Mouse (Mus musculus) heart, embryonic 14.5 days (tissue): ENCODE results near the gene Atg7. TPM values are rescaled to one million over a fixed set of nuclear protein-coding genes. Genes with fewer than 3 reads are reported as not detected.

Experiments
- ATAC-seq: fragments of 200-750 bp; cut with Nextera tagmentation; 2 replicates; pipeline ENCODE4 v1.8.0; 2017; ENCODE audit warnings: low read depth, moderate TSS enrichment; ENCODE audit not compliant: insufficient number of reproducible peaks, insufficient read depth, low FRiP score
- H3K27ac ChIP-seq, 2 experiments: fragments of 200-500 bp in 1 of 2; fragments of 300-500 bp in 1 of 2; sonication (generic) in 1 of 2; replicated peaks in 1 of 2; 2 replicates each; pipeline ENCODE4 v1.5.1; 2012 to 2014; ENCODE audit warnings: low read depth in 2 of 2, low read length in 2 of 2, control low read depth in 1 of 2, mild to moderate bottlenecking in 1 of 2, mixed read lengths in 1 of 2; ENCODE audit not compliant: control insufficient read depth in 1 of 2, insufficient read depth in 1 of 2
- H3K27me3 ChIP-seq: fragments of 300-500 bp; sonication (generic); 2 replicates; pipeline ENCODE4 v1.6.1; 2014; ENCODE audit warnings: mild to moderate bottlenecking, low read length, control low read depth; ENCODE audit not compliant: control insufficient read depth, insufficient read depth
- H3K36me3 ChIP-seq: fragments of 300-500 bp; sonication (generic); 2 replicates; pipeline ENCODE4 v1.6.1; 2014; ENCODE audit warnings: mild to moderate bottlenecking, control low read depth, low read length, mixed read lengths; ENCODE audit not compliant: control insufficient read depth, insufficient read depth
- H3K4me1 ChIP-seq, 2 experiments: fragments of 200-500 bp in 1 of 2; fragments of 300-500 bp in 1 of 2; sonication (generic) in 1 of 2; 2 replicates each; pipeline ENCODE4 v1.6.1; 2012 to 2014; ENCODE audit warnings: low read length in 2 of 2, control low read depth in 1 of 2, mixed read lengths in 1 of 2; ENCODE audit not compliant: control insufficient read depth in 2 of 2, insufficient read depth in 2 of 2
- H3K4me2 ChIP-seq: fragments of 300-500 bp; sonication (generic); 2 replicates; pipeline ENCODE4 v1.6.1; 2014; ENCODE audit warnings: mild to moderate bottlenecking, low read length
- H3K4me3 ChIP-seq, 2 experiments: fragments of 200-500 bp in 1 of 2; fragments of 300-500 bp in 1 of 2; sonication (generic) in 1 of 2; 2 replicates each; pipeline ENCODE4 v1.5.1; 2012 to 2014; ENCODE audit warnings: low read length in 2 of 2, mild to moderate bottlenecking in 2 of 2, control low read depth in 1 of 2, low read depth in 1 of 2, moderate library complexity in 1 of 2; ENCODE audit not compliant: control insufficient read depth in 1 of 2, insufficient read depth in 1 of 2
- H3K9ac ChIP-seq: fragments of 300-500 bp; sonication (generic); 2 replicates; pipeline ENCODE4 v1.6.1; 2014; ENCODE audit warnings: mild to moderate bottlenecking, low read length
- H3K9me3 ChIP-seq: fragments of 300-500 bp; sonication (generic); 2 replicates; pipeline ENCODE4 v1.6.1; 2016; ENCODE audit warnings: low read length, control low read depth; ENCODE audit not compliant: control insufficient read depth
- WGBS: fragments of 180-500 bp; shearing (Covaris S2); extraction: QIAGEN DNeasy Blood & Tissue Kit; methylation state at CpG from one replicate; pipeline ENCODE4 v1.1.7; 2014; 5-methylcytosine and 5-hydroxymethylcytosine counted together
- polyA plus RNA-seq: library from polyadenylated mRNA; unstranded; fragments of >200 nt; fragmentation: Nextera tagmentation; extraction: Ambion mirVana; gene quantifications from 2 replicates; pipeline ENCODE4 v1.2.1, GENCODE M21; 2014

The Atg7 gene
- polyA plus RNA-seq, 1 experiment from 2014 or later = 18.1 TPM

DNA sequence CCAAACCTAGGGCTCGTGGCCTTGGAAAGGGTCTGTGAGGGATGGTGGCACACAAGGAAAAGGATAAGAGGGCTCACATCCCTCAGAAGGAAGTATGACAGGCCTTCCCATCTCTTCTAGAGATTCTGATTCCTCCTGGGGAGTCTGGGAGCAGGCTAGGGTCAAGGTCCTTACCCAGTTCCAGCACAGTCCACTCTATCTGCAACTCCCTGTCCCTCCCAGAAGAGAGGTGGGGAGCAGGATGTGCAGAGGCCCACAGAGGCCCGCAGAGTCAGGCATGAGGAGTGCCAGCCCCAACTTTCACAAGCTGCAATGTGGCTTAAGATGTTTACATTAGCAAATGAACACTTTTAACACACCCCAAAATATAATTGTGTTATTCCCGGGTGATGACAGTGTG, 212.7 kb downstream of the Atg7 start:
- Histone ChIP-seq H3K36me3 (peaks cover 24% of the 10 kb centered on the region), H3K4me1 (peaks cover 20 to 25% of the 10 kb centered on the region in 2 experiments), H3K9me3 (no peaks in the 10 kb centered on the region), H3K9ac (peak overlapping the region; percentile 34; the same call in 1 of the 2 replicates), H3K27ac (peak overlapping the region in 1 of 2 experiments; percentile 24; a peak in 1 of 4 replicates), H3K4me2 (no peak overlapping the region), H3K4me3 (no peak overlapping the region), H3K27me3 (no peaks in the 10 kb centered on the region)
- 53% methylated on average over 3 of the region's 3 CpGs for WGBS
- ATAC-seq = no peak

DNA sequence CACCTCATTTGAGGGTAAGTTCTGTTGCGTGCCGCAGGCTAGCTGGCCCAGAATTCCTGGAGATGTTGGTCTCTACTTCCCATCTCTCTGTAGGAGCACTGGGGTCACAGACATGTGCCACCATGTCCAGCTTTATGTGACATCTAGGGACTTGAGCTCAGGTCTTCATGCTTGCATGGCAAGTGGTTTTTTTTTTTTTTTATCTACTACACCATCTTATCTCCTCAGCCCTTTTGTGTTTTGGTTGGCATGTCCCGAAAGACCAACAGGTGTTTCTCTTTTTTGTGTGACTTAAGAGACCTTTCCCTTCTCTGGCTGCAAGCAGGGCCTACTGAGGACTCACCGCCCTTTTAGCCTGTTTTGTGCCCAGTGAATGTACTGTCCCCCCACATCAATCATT, 213.6 kb downstream of the Atg7 start:
- WGBS = 77% methylated on average over 4 of the region's 4 CpGs
- no peaks in the 10 kb centered on the region for H3K9me3 ChIP-seq
- no peaks in the 10 kb centered on the region for H3K27me3 ChIP-seq
- no peak for ATAC-seq
- peaks cover 27 to 33% of the 10 kb centered on the region in 2 experiments for H3K4me1 ChIP-seq
- no peak overlapping the region for H3K4me3 ChIP-seq
- no peak overlapping the region for H3K4me2 ChIP-seq
- no peak overlapping the region for H3K9ac ChIP-seq
- peaks cover 32% of the 10 kb centered on the region for H3K36me3 ChIP-seq
- H3K27ac ChIP-seq = no peak overlapping the region

DNA sequence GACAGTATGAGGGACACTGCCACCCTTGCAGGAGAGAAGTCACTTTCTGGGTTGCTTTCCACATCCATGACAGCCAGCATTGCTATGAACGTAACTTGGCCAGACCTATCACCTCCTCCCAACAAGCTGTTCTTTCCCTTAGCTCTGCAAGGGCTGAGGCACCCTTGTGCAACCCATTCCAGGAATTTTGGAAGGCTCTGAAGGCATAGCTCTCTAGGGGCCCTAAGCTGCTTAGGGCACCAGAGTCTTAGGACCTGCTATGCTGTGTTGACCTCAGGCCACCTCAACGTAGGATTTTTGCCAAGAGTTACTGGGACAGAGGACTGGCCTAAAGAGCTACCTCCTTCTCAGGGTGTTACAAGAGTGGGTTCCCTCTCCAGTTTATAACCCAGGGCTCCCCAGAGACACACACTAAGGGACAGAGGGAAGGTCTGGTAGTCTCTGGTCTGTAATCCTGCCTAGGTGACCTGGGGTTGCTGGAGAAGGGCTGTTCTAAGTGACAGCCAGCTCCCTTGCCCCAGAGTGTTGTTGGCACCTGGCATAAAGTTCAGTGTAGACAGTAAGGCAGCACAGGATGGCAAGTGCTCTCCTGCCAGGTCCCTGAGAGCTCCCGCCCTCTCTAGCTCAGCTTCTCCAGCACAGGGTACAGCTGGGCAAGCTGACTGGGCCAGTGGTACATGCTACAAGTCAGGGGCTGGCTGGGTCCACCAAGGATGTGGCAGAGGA, 215.3 kb downstream of the Atg7 start:
- peaks cover 49% of the 10 kb centered on the region for H3K36me3 ChIP-seq
- H3K4me2 ChIP-seq = no peak overlapping the region
- no peaks in the 10 kb centered on the region for H3K27me3 ChIP-seq
- ATAC-seq = no peak
- H3K9me3 ChIP-seq = no peaks in the 10 kb centered on the region
- WGBS = 76% methylated on average over 3 of the region's 3 CpGs
- H3K4me1 ChIP-seq = peaks cover 33 to 45% of the 10 kb centered on the region in 2 experiments
- H3K27ac ChIP-seq = peak overlapping the region in 1 of 2 experiments; percentile 19; a peak in 1 of 4 replicates
- H3K4me3 ChIP-seq = no peak overlapping the region
- H3K9ac ChIP-seq = no peak overlapping the region

DNA sequence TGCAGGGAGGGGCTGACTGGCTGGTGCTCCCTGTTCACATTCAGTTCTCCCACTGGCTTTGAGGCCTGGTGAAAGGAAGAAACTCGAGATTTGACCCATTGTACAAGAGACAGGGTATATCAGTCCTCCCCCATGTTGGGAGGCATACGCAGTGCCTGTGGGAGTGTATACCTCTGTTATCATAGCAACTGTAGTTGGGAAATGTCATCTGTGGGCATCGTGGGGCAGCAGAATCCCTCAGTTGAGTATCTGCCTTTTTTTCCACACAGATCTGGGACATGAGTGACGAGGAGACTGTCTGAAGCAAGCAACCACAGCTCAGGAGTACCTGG, 215.8 kb downstream of the Atg7 start:
- H3K4me1 ChIP-seq = peaks cover 33 to 45% of the 10 kb centered on the region in 2 experiments
- 78% methylated on average over 4 of the region's 4 CpGs for WGBS
- H3K4me3 ChIP-seq = no peak overlapping the region
- no peak for ATAC-seq
- H3K4me2 ChIP-seq = no peak overlapping the region
- no peaks in the 10 kb centered on the region for H3K9me3 ChIP-seq
- no peak overlapping the region for H3K9ac ChIP-seq
- peak overlapping the region in 1 of 2 experiments; percentile 19; a peak in 1 of 4 replicates for H3K27ac ChIP-seq
- no peaks in the 10 kb centered on the region for H3K27me3 ChIP-seq
- peaks cover 54% of the 10 kb centered on the region for H3K36me3 ChIP-seq

DNA sequence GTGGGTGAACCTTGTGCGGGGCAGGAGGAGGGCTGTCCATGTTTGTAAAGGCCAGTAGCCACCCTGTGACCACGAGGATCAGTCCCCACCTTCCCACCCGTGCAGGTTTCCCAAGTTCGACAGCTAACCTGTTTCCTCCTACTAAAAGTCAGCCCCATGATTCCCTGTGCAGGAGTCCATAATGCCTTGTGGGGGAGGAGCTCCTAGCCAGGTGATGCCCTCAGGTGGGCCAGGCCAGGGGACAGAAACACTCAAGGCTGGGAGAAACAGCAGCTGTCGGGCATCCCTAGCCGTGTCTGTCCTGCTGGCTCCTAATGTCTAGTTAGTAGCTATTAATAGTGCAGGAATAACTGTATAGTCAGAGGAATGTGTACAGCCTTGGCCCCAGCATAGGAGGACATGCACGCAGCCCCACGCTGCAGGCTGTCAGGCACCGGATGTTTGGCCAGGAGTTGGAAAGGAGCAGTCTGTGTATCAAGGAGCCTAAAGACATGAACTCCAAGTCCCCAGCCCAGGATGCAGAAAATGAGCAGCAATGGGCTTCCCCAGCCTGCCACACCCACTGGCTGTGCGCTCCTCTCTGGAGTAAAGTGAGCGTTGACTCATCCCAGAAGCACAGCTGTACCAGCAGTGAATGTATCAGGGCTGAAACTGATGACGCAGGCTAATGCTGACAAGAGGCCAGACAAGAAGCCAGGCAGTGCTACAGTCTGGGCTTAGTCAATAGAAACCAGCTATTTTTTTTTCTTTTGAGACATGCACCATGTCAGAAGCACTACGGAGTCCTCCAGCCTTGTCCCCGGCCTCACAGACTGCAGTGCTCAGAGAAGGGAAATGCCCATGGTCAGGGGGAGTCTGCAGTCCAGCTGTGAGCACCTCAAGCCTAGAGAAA, 218.0 kb downstream of the Atg7 start:
- no peak overlapping the region for H3K4me3 ChIP-seq
- ATAC-seq = peak; percentile 58
- H3K9me3 ChIP-seq = no peaks in the 10 kb centered on the region
- peak overlapping the region; percentile 44; the same call in 1 of the 2 replicates for H3K9ac ChIP-seq
- H3K4me2 ChIP-seq = no peak overlapping the region
- peaks cover 58% of the 10 kb centered on the region for H3K36me3 ChIP-seq
- no peaks in the 10 kb centered on the region for H3K27me3 ChIP-seq
- 31% methylated on average over 14 of the region's 14 CpGs for WGBS
- peak overlapping the region; percentile 68 to 84 for H3K27ac ChIP-seq
- peaks cover 24 to 33% of the 10 kb centered on the region in 2 experiments for H3K4me1 ChIP-seq

DNA sequence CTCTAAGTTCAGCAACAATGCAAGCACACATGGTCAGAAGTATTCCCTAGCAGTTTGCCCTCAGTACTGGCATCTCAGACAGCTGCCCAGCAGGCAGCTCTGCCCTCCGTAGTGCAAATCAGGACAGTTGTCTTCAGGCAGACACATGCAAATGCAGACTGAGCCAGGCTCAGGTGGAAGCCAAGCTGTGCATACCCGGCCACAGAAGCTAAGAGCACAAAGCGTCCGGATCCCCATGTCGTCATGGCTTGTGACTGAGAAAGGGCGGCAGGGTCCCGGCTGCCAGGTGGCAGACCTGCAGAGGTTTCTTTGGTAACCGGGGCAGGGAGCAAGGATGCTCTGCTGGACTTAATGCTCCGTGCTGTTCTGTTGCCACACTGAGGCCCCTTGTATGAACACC, 218.7 kb downstream of the Atg7 start:
- H3K27me3 ChIP-seq = no peaks in the 10 kb centered on the region
- H3K4me2 ChIP-seq = no peak overlapping the region
- H3K4me1 ChIP-seq = peaks cover 26 to 39% of the 10 kb centered on the region in 2 experiments
- WGBS = 76% methylated on average over 9 of the region's 9 CpGs
- H3K27ac ChIP-seq = peak overlapping the region; percentile 50 to 84
- no peaks in the 10 kb centered on the region for H3K9me3 ChIP-seq
- H3K36me3 ChIP-seq = peaks cover 58% of the 10 kb centered on the region
- ATAC-seq = no peak
- no peak overlapping the region for H3K4me3 ChIP-seq
- peak overlapping the region; percentile 4; the same call in 1 of the 2 replicates for H3K9ac ChIP-seq

DNA sequence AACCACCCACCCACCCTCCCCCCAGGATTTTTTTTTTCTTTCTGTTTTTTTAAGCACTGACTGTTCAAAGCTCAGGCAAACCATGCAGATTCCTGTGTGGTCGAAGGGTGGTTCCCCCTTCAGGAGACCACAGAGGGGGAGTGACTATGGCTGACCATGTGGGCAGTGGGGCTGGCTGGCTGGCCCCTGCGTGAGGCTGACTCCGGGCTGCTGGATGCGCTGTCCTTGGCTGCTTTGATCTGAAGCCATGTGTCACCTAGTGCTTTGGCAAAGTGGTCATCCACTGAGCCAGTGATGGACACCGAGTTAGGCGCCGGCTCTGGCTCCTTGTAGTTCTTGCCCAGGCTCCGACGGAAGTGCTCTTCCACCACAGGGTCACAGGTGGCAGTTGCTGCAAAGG, 219.1 kb downstream of the Atg7 start:
- ATAC-seq = no peak
- Histone ChIP-seq H3K27me3 (no peaks in the 10 kb centered on the region), H3K27ac (peak overlapping the region in 1 of 2 experiments; percentile 84; a peak in 2 of 4 replicates), H3K4me2 (no peak overlapping the region), H3K36me3 (peaks cover 58% of the 10 kb centered on the region), H3K4me3 (no peak overlapping the region), H3K4me1 (peaks cover 29 to 42% of the 10 kb centered on the region in 2 experiments), H3K9ac (no peak overlapping the region; the same call in 1 of the 2 replicates), H3K9me3 (no peaks in the 10 kb centered on the region)
- WGBS = 75% methylated on average over 9 of the region's 9 CpGs
